Mouse (Mus musculus): ENCODE measurements around the gene Anks1.

DNA sequence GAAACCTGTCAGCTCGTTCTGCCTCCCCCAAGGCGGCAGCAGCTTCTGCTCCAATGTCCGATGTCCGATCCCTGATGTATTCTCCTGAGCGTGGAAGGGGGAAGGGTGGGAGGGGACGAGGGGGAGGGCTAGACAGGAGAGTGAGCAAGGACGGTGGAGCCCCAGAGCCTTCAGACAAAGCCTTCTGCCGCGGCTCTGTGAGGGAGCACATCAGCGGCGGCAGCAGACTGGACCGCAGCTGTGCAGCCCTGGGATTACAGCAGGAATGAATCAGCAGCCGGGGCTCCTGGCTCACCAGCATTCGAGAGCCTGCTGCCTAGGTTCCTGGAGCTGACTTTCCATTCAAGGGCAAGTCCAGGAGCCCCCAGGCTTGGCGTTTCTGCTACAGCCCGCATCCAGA, 131.5 kb downstream of the Anks1 start:
- TF ChIP-seq CTCF (IDR thresholded peaks at IDR 0.05; ENCODE audit: control insufficient read depth, insufficient read depth, insufficient replicate concordance, low read depth, low read length), result no peak
- TF ChIP-seq POLR2A (IDR thresholded peaks at IDR 0.05; ENCODE audit: control insufficient read depth, low read depth, low read length), result no peak
